Mouse (Mus musculus) kidney, adult 10 weeks (tissue): ENCODE results near the gene Cep131. TPM values are rescaled to one million over a fixed set of nuclear protein-coding genes. Genes with fewer than 3 reads are reported as not detected.

ENCODE experiments used
- polyA plus RNA-seq: library from polyadenylated mRNA; stranded (reverse); fragments of 350-450 nt; fragmentation: Illumina TruSeq; extraction: RNeasy Lipid Tissue Mini Kit (QIAGEN cat#74804); gene quantifications from one replicate; pipeline ENCODE4 v1.2.3, GENCODE M21; 2014; ENCODE audit warnings: low read depth, low replicate concordance

The Cep131 gene
- polyA plus RNA-seq, result not detected

DNA sequence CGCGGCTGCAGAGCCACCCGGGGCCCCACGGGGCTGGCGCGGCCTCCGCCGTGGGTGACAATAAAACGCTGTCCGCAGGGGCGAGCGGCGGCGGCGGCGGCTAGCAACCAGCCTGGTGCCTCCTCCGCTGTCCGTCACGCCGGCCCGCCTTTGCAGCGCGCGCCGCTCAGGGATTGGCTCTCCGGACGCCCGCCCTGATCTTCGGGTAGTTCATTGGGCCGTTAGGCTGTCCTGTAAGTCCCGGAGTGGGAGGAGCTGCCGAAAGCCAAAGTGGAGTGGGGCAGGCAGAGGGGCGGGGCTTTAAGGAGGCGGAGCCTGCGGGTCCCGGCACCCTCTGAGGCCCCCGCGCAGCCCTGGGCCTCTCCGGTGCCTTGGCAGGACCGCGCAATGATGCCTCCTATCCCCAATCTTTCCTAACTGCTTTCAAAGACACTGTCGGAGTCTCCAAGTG lies at the start of gene Cep131:
TSS of gene Cep131 (minus strand) at position 126 of the 451 bp plus-strand sequence.

DNA sequence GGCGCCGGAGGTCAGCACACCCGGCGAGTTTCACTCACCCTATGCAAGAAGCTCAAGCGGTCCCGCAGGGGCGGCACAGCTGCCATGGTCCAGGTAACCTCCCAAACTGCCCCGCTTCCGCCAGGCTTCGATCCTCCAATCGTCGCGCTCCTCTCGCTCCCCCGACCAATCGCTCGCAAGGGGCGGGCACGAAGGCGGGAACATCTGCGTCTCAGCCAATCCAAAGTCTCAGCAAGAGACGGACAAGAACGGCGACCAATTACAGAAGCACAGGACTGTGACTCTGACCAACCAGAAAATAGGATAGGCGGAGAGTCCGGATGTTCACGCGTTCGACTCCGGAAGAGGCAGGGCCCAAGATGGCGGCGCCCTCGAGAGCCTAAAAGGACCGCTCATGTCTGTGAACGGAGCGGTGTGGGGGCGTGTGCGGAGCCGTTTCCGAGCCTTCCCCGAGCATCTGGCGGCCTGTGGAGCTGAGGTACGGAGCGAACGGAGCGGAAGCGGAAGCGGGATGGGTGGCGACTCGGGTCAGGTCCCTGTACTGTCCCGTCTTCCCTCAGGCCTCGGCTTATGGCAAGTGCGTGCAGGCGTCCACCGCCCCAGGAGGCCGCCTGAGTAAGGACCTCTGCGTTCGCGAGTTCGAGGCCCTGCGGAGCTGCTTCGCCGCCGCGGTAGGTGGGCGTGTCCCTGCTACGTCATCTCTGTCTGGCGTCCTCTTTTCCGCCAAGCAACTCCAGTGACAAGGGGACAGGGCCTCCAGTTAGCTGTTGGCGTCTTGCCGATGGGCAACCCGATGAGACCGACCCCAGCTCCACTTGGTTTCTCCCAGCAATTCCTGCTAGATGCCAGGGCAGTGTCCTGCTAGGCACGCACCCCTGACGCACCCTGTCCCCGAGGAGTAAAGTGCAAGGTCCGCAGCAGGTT lies 12.2 kb upstream of the Cep131 start, which contains the start of the genes Tepsin and Ndufaf8:
TSS of gene Tepsin (minus strand) at position 144 of the 924 bp plus-strand sequence.
TSS of gene Ndufaf8 (plus strand) at position 341 of the 924 bp plus-strand sequence.

GRCm38 (mm10) chr11:120046553-120047191 lies 40.0 kb downstream of the Cep131 start, which contains the start of gene Aatk:
TSS of gene Aatk (minus strand) at chr11:120047167.

Other genes with a start within 250 kb of the Cep131 start
- 2.6 TPM for gene Chmp6, start 173.4 kb downstream of the Cep131 start, polyA plus RNA-seq
- gene Baiap2, start 144.1 kb downstream of the Cep131 start, polyA plus RNA-seq, result 3.4 TPM
- 0.12 TPM for gene Aatk, start 39.7 kb downstream of the Cep131 start, polyA plus RNA-seq
- gene Tepsin, start 11.9 kb upstream of the Cep131 start, polyA plus RNA-seq, result 0.32 TPM
- gene Ndufaf8, start 12.1 kb upstream of the Cep131 start, polyA plus RNA-seq, result 2.0 TPM
- 1.7 TPM for gene Slc38a10, start 64.5 kb upstream of the Cep131 start, polyA plus RNA-seq
- 1.1 TPM for gene Bahcc1, start 146.1 kb upstream of the Cep131 start, polyA plus RNA-seq